Mouse (Mus musculus): ENCODE data around the gene Aplp1.

Gene Aplp1

DNA sequence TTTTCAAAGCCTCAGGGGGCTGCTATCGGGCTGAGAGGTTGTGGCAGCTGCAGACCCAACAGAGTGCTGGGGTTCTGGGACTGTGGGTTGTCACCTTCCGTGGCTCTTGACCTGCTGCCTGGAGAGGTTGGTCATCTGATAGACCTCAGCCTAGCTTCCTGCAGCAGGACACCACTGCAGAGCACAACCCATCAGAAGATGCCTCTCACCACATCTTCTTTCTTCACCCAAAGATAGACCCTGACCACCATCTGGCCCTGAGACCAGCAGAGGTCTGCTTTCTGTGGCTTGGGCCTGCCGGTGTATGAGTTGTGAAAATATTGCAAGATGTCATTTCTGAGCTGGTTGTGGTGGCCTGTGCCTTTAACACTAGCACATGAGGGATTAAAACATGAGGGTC, 34.3 kb downstream of the Aplp1 start:
- DNase-seq (ENCODE audit: low read depth, low spot score): no peak

DNA sequence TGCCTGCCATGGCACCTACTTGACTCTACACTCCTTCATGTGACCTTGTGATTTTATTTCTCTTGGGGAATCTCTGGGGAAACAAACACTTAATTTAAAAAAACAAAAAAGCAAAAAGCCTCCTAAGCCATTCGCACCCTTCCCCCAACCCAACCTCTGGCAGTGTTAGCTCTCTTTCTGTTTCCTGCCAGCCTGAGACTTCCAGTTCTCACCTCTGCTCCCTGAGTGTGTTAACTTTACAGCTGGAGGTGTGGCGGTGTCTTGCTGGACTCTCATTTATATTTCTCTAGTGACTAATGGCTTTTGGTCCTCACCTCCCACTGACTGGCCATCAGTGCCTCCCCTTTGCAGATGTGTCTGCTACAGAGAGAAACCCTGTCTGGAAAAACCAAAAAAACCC, 35.5 kb downstream of the Aplp1 start:
- no peak for DNase-seq (ENCODE audit: low read depth, low spot score)

DNA sequence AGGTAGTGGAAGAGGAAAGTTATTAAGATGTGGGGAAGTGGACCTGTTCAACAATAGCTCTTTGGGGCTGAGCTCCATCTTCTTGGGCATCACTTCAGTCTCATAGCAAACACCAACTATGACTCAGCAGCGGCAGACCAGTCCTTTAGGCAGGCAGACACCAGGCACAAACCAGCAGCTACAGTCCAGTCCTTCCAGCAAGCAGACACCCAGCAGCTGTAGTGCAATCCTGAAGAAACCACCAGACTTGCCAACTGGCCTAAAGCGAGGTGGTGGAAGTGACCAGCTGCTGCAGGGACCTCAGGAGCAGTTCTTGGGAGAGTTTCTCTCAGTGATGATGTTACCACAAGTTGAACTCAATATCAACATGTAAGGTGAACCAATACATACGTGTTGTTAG, 36.7 kb downstream of the Aplp1 start:
- no peak for DNase-seq (ENCODE audit: low read depth, low spot score)

DNA sequence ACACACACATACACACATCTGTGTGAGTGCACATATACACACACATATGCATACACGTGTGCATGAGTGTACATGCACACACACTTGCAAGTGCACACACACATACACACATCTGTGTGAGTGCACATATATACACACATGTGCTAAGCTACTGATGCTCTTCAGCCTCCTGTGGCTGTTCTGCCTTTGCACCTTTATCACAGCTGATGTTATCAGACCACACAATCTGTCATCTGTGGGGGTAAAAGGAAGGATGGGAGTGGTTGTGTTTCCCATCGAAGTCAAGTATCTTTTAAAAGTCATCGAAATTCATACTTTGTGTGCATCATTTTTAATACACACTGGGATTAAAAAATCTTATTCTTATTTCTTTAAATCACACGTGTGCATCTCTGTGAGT, 43.0 kb downstream of the Aplp1 start:
- DNase-seq (ENCODE audit: low read depth, low spot score): no peak

DNA sequence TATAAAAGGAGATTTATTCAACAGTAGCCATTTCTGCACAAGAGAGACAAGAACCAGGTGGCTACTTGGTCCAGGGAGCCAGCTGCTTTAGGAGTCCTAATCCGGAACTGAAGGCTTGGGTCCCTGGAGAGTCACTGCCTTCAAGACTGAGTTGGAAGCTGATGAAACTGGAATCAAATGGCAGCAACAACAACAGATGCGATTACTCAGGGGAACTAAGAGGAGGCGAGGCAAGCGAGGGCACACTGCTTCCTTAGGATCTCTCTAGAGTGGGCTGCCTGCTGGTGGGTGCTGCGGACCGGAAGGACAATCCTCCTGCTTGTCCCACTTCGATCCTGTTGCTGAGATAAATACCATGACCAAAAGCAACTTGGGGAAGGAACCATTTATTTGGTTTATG, 45.7 kb downstream of the Aplp1 start:
- no peak for DNase-seq (ENCODE audit: low read depth, low spot score)

DNA sequence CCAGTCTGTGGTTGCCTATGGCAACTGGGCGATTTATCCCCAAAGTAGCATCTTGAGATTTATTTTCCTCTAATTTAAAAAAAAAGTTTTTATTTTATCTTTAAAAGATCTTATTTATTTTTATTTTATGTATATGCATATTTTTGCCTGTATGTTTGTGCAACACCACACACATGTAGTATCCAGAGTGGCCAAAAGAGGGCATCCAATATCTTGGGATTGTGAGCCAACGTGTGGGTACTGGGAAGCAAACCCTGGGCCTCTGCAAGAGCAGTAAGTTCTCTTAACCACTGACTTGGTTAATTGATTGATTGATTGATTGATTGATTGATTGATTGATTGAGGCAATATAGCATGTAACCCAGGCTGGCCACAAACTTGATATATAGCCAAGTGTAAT, 50.5 kb downstream of the Aplp1 start:
- DNase-seq (ENCODE audit: low read depth, low spot score): no peak

DNA sequence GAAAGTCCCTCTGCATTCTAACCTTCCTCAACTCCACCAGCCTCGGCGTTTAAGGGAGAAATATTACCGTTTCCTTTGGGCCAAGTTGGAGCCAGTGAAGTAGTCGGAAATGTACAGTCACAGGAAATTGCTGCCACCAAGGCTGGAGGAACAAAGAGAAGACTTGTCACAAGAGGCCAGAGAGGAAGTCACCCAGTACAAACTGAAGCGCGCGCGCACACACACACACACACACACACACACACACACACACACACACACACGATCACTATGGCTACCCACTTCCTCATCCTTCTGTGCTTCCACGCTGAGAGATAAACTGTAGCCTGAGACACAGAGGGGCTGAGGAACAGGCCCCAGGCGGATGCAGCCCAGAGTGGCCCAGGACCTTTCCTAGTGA, 51.0 kb downstream of the Aplp1 start:
- DNase-seq (ENCODE audit: low read depth, low spot score): no peak

DNA sequence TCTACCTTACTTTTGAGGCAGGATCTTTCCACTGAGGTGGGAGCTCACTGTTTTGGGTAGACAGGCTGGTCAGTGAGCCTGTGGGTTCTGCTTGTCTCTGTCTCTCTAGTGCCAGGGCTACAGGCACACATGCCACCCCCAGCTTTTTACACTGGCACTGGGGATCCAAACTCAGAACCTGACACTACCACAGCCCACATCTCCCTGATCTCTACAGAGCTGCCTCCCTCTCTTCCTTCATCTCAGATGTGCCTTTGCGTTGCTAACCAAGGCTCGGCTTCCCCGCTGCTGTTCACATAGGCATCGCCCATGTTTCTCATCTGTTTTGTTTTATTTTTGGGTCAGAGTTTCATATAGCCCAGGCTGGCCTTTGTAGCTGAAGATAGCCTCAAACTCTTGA, 51.7 kb downstream of the Aplp1 start:
- DNase-seq (ENCODE audit: low read depth, low spot score): no peak

DNA sequence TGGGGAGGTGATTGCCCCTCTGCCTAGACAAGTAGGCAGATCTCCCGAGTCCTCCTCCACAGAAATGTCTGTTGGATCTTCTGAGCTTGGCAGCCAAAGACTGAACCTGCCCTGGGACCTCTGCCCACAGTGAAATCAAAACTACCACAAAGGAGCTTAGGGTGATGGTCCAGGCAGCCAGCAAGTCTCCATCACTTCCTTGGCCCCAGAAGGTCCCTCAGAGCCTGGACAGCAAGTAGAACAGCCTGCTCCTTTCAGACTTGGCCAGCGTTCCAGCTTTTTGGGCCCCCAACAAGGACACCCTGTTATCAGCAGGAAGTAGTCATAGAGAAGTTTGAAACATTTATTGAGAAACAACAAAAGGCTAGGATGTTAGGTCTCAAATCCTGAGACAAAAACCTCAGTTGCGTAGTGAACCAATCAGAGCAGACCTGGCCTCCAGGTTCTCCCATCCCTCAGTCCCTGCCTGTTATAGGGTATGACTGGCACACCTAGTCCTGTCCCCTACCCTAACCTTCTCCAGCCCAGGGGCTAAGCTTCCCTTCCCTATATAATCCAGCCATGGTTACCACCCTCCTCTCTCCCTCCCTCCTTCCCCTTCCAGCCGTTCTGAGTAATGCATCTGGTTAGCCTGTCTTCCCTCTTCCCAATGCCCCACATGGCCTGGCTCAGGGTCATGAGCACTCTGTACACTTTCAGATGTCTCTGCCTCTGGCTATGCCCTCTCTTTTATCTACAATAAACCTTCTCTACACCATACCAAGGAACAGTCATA, 52.4 kb downstream of the Aplp1 start:
- DNase-seq (ENCODE audit: low read depth, low spot score): no peak

All from c-Kit-negative CD71-positive TER-119-positive erythroid progenitor cells, embryonic 14.5 days (primary cell).